8 mouse cellular contexts compared by ENCODE assay signal in the genomic region with DNA sequence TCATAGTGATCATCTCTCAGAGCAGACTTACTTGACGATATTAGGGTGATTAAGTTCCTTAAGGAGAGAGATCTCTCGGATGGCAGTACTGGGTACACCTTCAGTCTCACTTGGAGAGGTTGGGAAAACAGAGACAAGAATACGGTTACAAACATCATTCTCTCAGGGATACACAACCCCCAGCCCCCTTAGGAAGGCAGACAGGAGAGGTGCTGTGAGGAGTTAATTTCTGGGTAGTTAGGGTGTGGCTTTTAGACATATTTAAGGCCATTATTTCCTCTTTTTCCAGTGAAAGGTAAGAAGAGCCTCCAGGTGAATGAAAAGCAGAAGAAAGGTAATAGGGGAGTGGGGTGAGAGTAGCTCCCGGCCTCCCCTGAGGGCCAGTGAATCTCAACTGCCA. TPM values are rescaled to one million over a fixed set of nuclear protein-coding genes. Genes with fewer than 3 reads are reported as not detected.
A peak's percentile ranks its signal among the peaks of the same experiment; 100 is the strongest.
DNase-seq lines count a peak whose midpoint lies in the region; ATAC-seq and TF ChIP-seq lines count a peak whose summit lies in the region.

A gene (plus strand): TSS at position 301 of the 400 bp plus-strand sequence.

- peaks cover 25% of the 10 kb centered on the region for H3K36me3 ChIP-seq in kidney, postnatal 0 days (ENCODE audit: insufficient read depth, low read length)
- no peaks in the 10 kb centered on the region; the same call in none of the 2 replicates for H3K36me3 ChIP-seq in embryonic facial prominence, embryonic 11.5 days (replicated peaks; ENCODE audit: control insufficient read depth, insufficient read depth, low read depth, low read length)
- H3K36me3 ChIP-seq in intestine, embryonic 15.5 days: peaks cover 33% of the 10 kb centered on the region
- peaks cover 18% of the 10 kb centered on the region for H3K36me3 ChIP-seq in neural tube, embryonic 12.5 days

- H3K4me2 ChIP-seq in kidney, postnatal 0 days (ENCODE audit: low read length): peak within 1 kb of the TSS; percentile 75
- H3K4me2 ChIP-seq in embryonic facial prominence, embryonic 11.5 days (ENCODE audit: low read depth, low read length): peak within 1 kb of the TSS; percentile 63
- H3K4me2 ChIP-seq in intestine, embryonic 15.5 days (replicated peaks): peak within 1 kb of the TSS; percentile 63
- H3K4me2 ChIP-seq in neural tube, embryonic 12.5 days (replicated peaks): peak within 1 kb of the TSS; percentile 84

- H3K4me3 ChIP-seq in kidney, postnatal 0 days (replicated peaks; ENCODE audit: low read depth, low read length): peak within 1 kb of the TSS; percentile 71
- H3K4me3 ChIP-seq in embryonic facial prominence, embryonic 11.5 days (ENCODE audit: low read depth, low read length): peak within 1 kb of the TSS; percentile 82
- peak within 1 kb of the TSS; percentile 90 for H3K4me3 ChIP-seq in intestine, embryonic 15.5 days (replicated peaks)
- peak within 1 kb of the TSS; percentile 75 for H3K4me3 ChIP-seq in neural tube, embryonic 12.5 days

- ATAC-seq in kidney, postnatal 0 days (replicated peaks; ENCODE audit: low FRiP score, low read depth): no peak
- ATAC-seq in embryonic facial prominence, embryonic 11.5 days (replicated peaks; ENCODE audit: insufficient number of reproducible peaks, low FRiP score, low TSS enrichment, low read depth): no peak
- no peak for ATAC-seq in intestine, embryonic 15.5 days
- no peak for ATAC-seq in neural tube, embryonic 12.5 days (ENCODE audit: low FRiP score, low read depth)
- no peak for ATAC-seq in monocyte, adult 5-6 weeks (replicated peaks; ENCODE audit: insufficient number of reproducible peaks, low FRiP score, low TSS enrichment, poor library complexity, severe bottlenecking)

- DNase-seq in kidney, postnatal 0 days (ENCODE audit: low spot score): no peak
- no peak for DNase-seq in kidney, postnatal 25 days
- DNase-seq in embryonic facial prominence, embryonic 11.5 days (ENCODE audit: low spot score): no peak
- DNase-seq in thymus, postnatal 14 days: no peak
- no peak for DNase-seq in layer of hippocampus, postnatal 25 days (ENCODE audit: extremely low spot score in 1 of 2, low spot score in 1 of 2)

- 8% methylated on average over 4 of the region's 4 CpGs for WGBS in kidney, postnatal 0 days
- WGBS in embryonic facial prominence, embryonic 11.5 days: 15% methylated on average over 4 of the region's 4 CpGs
- WGBS in intestine, embryonic 15.5 days: 10% methylated on average over 4 of the region's 4 CpGs
- WGBS in neural tube, embryonic 12.5 days: 18% methylated on average over 4 of the region's 4 CpGs

- no peaks in the 10 kb centered on the region for H3K27me3 ChIP-seq in kidney, postnatal 0 days (ENCODE audit: insufficient read depth, low read length)
- no peaks in the 10 kb centered on the region for H3K27me3 ChIP-seq in embryonic facial prominence, embryonic 11.5 days (ENCODE audit: control insufficient read depth, insufficient read depth, low read length)
- H3K27me3 ChIP-seq in intestine, embryonic 15.5 days (replicated peaks): no peaks in the 10 kb centered on the region
- H3K27me3 ChIP-seq in neural tube, embryonic 12.5 days (replicated peaks): no peaks in the 10 kb centered on the region

- TF ChIP-seq CTCF in kidney, postnatal 0 days (IDR thresholded peaks at IDR 0.05; ENCODE audit: low read depth): no peak

- H3K4me1 ChIP-seq in kidney, postnatal 0 days (replicated peaks; ENCODE audit: insufficient read depth, low read length): peaks cover 10% of the 10 kb centered on the region; the same call in 1 of the 2 replicates
- H3K4me1 ChIP-seq in embryonic facial prominence, embryonic 11.5 days (ENCODE audit: control insufficient read depth, insufficient read depth, low read length): peaks cover 2% of the 10 kb centered on the region; the same call in 1 of the 2 replicates
- peaks cover 20% of the 10 kb centered on the region for H3K4me1 ChIP-seq in intestine, embryonic 15.5 days (replicated peaks)
- H3K4me1 ChIP-seq in neural tube, embryonic 12.5 days: peaks cover 16% of the 10 kb centered on the region

- no peaks in the 10 kb centered on the region for H3K9me3 ChIP-seq in kidney, postnatal 0 days (replicated peaks; ENCODE audit: low read length)
- H3K9me3 ChIP-seq in embryonic facial prominence, embryonic 11.5 days (replicated peaks; ENCODE audit: control insufficient read depth, low read length): no peaks in the 10 kb centered on the region
- no peaks in the 10 kb centered on the region for H3K9me3 ChIP-seq in intestine, embryonic 15.5 days
- H3K9me3 ChIP-seq in neural tube, embryonic 12.5 days: no peaks in the 10 kb centered on the region

- peak within 1 kb of the TSS; percentile 94 for H3K27ac ChIP-seq in kidney, postnatal 0 days
- peak within 1 kb of the TSS; percentile 88 for H3K27ac ChIP-seq in embryonic facial prominence, embryonic 11.5 days (replicated peaks; ENCODE audit: low read depth, low read length)
- peak within 1 kb of the TSS; percentile 98 for H3K27ac ChIP-seq in intestine, embryonic 15.5 days
- H3K27ac ChIP-seq in neural tube, embryonic 12.5 days: peak within 1 kb of the TSS; percentile 66; the same call in 1 of the 2 replicates

- H3K9ac ChIP-seq in kidney, postnatal 0 days (ENCODE audit: low read depth, low read length): peak within 1 kb of the TSS; percentile 79
- peak within 1 kb of the TSS; percentile 80 for H3K9ac ChIP-seq in embryonic facial prominence, embryonic 11.5 days (replicated peaks; ENCODE audit: low read length)
- H3K9ac ChIP-seq in intestine, embryonic 15.5 days: peak within 1 kb of the TSS; percentile 81
- H3K9ac ChIP-seq in neural tube, embryonic 12.5 days: peak within 1 kb of the TSS; percentile 65

RNA-seq across cellular contexts. Expression of the gene that starts here (rescaled TPM):
- 1.5 and 2.0 TPM in 2 replicates for polyA plus RNA-seq in kidney, postnatal 0 days (2015; fragmentation: Nextera tagmentation; extraction: Ambion mirVana)
- 28.7 and 68.1 TPM in 2 replicates for polyA plus RNA-seq in embryonic facial prominence, embryonic 11.5 days (2014; fragmentation: Nextera tagmentation; extraction: Ambion mirVana)
- 1.0 and 1.1 TPM in 2 replicates for polyA plus RNA-seq in intestine, embryonic 15.5 days (2015; fragmentation: Nextera tagmentation; extraction: Ambion mirVana)
- 2.4 and 3.7 TPM in 2 replicates for polyA plus RNA-seq in neural tube, embryonic 12.5 days (2016; fragmentation: Nextera tagmentation; extraction: Ambion mirVana)
- under 1 TPM; 0.49 to 0.62 TPM for total RNA-seq in layer of hippocampus, postnatal 25 days (2021)
- not detected in 3 replicates for total RNA-seq in monocyte, adult 5-6 weeks (2017)
